Mouse (Mus musculus): Measurements from ENCODE around the gene Hoxa4. TPM values are rescaled to one million over a fixed set of nuclear protein-coding genes. Genes with fewer than 3 reads are reported as not detected.

Hoxa4 gene
- total RNA-seq, 1 experiment from 2014 or later: not detected

DNA sequence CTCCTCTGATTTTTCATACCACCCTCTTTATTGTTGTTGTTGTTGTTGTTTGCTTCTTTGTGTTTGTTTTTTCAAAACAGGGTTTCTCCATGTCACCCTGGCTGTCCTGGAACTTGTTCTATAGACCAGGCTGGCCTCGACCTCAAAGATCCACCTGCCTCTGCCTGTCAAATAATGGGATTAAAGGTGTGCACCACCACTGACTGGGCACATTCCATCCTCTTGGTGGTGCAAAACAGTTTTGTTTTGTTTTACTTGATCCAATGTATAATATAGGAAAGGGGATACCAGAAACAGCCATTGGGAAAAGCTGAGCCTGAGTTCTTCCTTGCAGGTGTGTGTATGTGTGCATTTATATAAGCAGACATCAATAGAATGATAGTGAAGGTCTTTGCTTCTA lies 5.1 kb downstream of the Hoxa4 start:
- no peak for ATAC-seq (ENCODE audit: extremely low read depth, insufficient number of reproducible peaks, low FRiP score, poor library complexity, severe bottlenecking)

GRCm38 (mm10) chr6:52185834-52186233 lies 5.7 kb downstream of the Hoxa4 start:
- ATAC-seq (ENCODE audit: extremely low read depth, insufficient number of reproducible peaks, low FRiP score, poor library complexity, severe bottlenecking): no peak

DNA sequence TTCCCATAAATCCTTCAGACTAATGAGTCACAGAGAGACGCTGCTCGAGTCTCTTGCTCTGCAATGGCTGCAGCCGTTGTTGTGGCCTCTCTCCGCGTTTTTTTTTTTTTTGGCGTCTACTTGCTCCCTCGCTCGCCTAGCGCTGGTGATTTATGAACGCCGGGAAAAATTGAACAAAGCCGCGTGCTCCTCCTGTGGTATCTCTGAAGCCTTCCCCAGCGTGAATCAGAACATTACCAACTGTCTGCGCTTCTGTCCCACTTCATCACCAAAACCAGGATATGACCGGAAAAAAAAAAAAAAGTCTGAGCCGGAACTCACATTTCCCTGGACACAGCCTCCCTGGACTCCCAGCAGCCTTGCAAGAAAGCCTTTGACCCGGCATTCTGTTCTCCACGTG lies 6.3 kb downstream of the Hoxa4 start:
- no peak for ATAC-seq (ENCODE audit: extremely low read depth, insufficient number of reproducible peaks, low FRiP score, poor library complexity, severe bottlenecking)

- no peak for ATAC-seq (ENCODE audit: extremely low read depth, insufficient number of reproducible peaks, low FRiP score, poor library complexity, severe bottlenecking)
Measured at GRCm38 (mm10) chr6:52184668-52185067, 6.9 kb downstream of the Hoxa4 start.

GRCm38 (mm10) chr6:52183311-52184080 lies 8.1 kb downstream of the Hoxa4 start:
- ATAC-seq (ENCODE audit: extremely low read depth, insufficient number of reproducible peaks, low FRiP score, poor library complexity, severe bottlenecking): no peak

DNA sequence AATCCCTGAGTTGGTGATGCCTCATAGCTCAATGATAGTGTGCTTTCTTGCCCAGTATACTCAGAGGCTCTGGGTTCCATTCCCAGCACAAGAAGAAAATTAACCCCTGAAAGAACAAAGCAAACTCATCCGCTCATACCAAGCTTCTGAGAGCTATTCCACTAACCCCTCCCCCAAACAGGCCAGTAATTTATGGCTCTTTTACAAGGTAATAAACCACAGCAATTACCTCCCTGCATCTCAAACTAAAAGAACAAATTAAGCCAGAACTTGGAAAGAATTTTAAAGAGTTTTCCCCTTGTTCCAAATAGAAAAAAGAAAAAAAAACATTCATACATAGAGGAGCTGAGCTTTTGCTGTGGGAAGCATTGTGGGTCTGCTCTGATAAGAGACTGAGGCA lies 8.8 kb downstream of the Hoxa4 start:
- ATAC-seq (ENCODE audit: extremely low read depth, insufficient number of reproducible peaks, low FRiP score, poor library complexity, severe bottlenecking): no peak

GRCm38 (mm10) chr6:52182030-52182429 lies 9.5 kb downstream of the Hoxa4 start:
- no peak for ATAC-seq (ENCODE audit: extremely low read depth, insufficient number of reproducible peaks, low FRiP score, poor library complexity, severe bottlenecking)

- ATAC-seq (ENCODE audit: extremely low read depth, insufficient number of reproducible peaks, low FRiP score, poor library complexity, severe bottlenecking): no peak
Measured at GRCm38 (mm10) chr6:52180726-52181125, 10.8 kb downstream of the Hoxa4 start.

- ATAC-seq (ENCODE audit: extremely low read depth, insufficient number of reproducible peaks, low FRiP score, poor library complexity, severe bottlenecking): no peak
Measured at GRCm38 (mm10) chr6:52180213-52180710, 11.3 kb downstream of the Hoxa4 start.

DNA sequence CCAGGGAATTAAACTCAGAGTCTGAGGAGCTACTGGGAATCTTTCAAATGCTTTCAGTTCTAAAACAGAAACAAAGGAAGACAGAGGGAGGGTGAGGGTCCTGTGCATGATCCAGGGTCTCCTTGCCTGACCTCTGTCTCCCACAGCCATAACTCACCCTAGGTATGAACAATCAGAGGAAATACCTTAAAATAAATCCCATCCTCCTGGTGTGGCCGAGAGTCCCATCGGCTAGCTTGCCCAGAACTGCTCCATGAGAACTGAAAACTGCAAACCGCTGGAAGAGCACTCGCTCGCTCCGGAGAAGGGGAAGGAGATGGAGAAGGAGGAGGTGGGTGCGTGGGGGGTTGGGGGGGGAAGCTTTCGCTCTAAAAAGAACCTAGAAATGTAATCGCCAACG lies 11.9 kb downstream of the Hoxa4 start:
- no peak for ATAC-seq (ENCODE audit: extremely low read depth, insufficient number of reproducible peaks, low FRiP score, poor library complexity, severe bottlenecking)

GRCm38 (mm10) chr6:52178918-52179665 lies 12.5 kb downstream of the Hoxa4 start:
- ATAC-seq (ENCODE audit: extremely low read depth, insufficient number of reproducible peaks, low FRiP score, poor library complexity, severe bottlenecking): no peak

- ATAC-seq (ENCODE audit: extremely low read depth, insufficient number of reproducible peaks, low FRiP score, poor library complexity, severe bottlenecking): no peak
Measured at GRCm38 (mm10) chr6:52177806-52178205, 13.7 kb downstream of the Hoxa4 start.

DNA sequence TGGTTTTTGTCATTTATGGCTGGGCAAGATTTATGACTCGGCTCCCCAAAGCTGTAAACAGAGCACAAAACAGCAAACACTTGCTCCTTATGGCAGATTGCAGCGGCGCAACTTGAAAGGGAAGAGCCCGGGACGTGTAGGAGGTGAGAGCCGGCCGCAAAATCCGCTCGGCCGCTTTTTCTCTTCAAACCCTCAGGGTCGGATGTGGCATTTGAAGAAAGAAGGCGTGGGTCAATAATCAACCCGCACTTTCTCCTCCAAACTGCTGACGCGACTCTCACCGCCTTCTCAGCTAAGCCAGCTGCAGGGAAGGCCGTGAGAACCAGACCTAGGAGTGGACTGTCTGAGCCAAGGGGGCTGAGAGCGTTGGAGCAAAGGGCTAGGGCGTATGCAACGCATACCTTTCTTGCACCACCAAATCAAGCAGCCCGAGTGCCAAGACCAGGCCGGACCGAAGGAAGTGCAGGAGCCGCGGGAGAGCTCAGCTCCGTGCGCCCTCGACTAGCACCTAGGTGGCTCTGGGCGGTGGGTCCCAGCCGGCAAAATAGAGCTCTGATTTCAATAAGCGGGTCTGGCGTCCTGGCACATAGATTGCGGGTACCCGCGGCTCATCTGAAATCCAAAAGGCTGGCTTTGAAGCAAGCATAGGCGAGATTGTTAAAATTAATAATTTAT lies 14.4 kb downstream of the Hoxa4 start, which contains the start of gene 5730596B20Rik:
5730596B20Rik (plus strand) TSS at position 438 of the 675 bp plus-strand sequence.
- ATAC-seq (ENCODE audit: extremely low read depth, insufficient number of reproducible peaks, low FRiP score, poor library complexity, severe bottlenecking): no peak

DNA sequence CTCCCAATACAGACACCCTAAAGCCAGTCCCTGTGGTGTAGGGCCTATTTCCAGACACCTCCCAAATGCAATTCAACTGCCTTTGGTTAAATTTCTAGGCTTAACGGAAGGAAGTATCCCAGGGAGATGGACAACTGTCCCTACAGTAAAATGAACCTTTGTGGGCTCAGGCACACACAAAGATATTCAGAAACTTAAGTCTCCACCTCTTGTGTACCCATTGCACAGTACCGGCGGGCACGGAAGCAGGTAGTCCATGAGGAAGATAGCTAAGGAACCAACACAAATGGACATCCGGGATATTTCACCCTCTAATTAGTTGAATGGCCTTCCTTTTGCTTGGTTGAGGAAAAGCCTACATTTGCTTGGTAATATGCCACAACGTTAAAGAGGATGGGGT lies 15.2 kb downstream of the Hoxa4 start:
- no peak for ATAC-seq (ENCODE audit: extremely low read depth, insufficient number of reproducible peaks, low FRiP score, poor library complexity, severe bottlenecking)

- no peak for ATAC-seq (ENCODE audit: extremely low read depth, insufficient number of reproducible peaks, low FRiP score, poor library complexity, severe bottlenecking)
Measured at GRCm38 (mm10) chr6:52175864-52176263, 15.7 kb downstream of the Hoxa4 start.

DNA sequence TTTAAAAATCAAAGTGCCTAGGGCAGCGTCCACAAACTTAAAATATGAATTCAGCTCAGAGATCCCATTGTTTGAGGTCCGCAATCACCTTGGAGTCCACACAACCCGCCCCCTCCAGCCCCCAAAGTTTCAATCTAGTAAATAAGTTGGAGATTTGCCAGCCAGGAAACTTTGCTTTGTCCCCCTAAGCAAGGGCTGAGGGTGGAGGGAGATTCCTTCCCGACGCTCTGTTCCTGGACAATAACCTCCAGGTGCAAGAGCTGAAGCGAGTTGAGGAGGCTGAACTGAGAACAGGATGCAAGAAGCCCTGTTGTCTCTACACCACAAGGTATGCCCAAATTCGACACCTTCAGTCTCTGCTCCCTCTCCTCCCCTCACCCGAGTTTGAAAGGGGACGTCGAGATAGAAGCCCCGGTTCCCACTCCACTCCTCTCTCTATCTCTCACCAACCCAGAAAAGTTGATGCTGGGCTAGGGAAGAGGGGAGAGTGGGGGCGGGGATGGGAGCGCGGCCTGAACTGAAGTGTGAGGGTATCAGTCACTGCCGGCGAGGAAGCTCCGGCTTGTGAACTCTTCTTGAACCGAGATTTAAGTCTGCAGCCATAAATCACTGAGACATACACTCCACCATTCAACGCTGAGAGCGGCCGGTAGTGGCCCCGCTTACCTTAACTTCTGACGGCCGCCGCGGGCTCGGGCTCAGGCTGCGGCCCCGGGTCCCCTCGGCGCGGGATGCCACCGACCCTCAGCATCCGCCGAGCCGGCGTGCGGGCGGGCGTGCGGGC lies 16.4 kb downstream of the Hoxa4 start:
- ATAC-seq (ENCODE audit: extremely low read depth, insufficient number of reproducible peaks, low FRiP score, poor library complexity, severe bottlenecking): no peak

GRCm38 (mm10) chr6:52173648-52174047 lies 17.9 kb downstream of the Hoxa4 start:
- ATAC-seq (ENCODE audit: extremely low read depth, insufficient number of reproducible peaks, low FRiP score, poor library complexity, severe bottlenecking): no peak

DNA sequence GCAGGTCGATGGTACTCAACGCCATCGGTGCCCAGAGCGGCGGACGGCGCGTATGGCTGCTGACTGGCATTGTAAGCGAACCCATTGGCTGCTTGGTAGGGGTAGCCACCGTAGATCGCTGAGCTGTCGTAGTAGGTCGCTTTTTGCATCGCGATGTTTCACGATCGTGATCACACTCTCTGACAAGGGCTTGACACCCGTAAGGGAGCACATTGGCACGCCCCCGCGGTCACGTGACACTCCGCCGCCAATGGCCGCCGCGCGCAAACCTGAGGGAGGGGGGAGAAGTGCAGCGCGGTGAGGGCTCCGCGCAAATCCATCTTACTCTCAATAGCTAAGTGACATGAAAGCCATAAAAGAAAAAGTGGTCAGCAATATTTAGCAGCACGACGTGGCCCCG lies 19.1 kb downstream of the Hoxa4 start:
- ATAC-seq (ENCODE audit: extremely low read depth, insufficient number of reproducible peaks, low FRiP score, poor library complexity, severe bottlenecking): no peak

- no peak for ATAC-seq (ENCODE audit: extremely low read depth, insufficient number of reproducible peaks, low FRiP score, poor library complexity, severe bottlenecking)
Measured at GRCm38 (mm10) chr6:52171938-52172337, 19.6 kb downstream of the Hoxa4 start.

Measured in neutrophil, adult 5-6 weeks (primary cell).